Comparison of ENCODE assay signal across 18 mouse cellular contexts in genomic region chr5:112142731-112143130, GRCm38 (mm10).
DNase-seq lines count a peak whose midpoint lies in the region.
"Had no signal": no experiment of that assay in that cellular context is flagged by ENCODE, and none has a peak within 500 bp of the region (broad histone marks: within the 10 kb centered on the region; RNA-seq: fewer than 3 reads in every experiment).

No protein-coding gene starts in this region.

- intact Hi-C loops in left cerebral cortex, postnatal 4 days (cut with DNase I) = no loop called here
- intact Hi-C loops in heart, postnatal 25 days (cut with DNase I) = no loop called here

- DNase-seq in frontal cortex, adult 2 months (ENCODE audit: extremely low spot score in 1 of 2, low spot score in 1 of 2) = peak; percentile 39 to 68
- DNase-seq in frontal cortex, postnatal 14 days (ENCODE audit: low spot score in 2 of 2) = no peak
- DNase-seq in left cerebral cortex, adult 18-20 months (ENCODE audit: low spot score in 2 of 2) = peak; percentile 40 to 55
- no peak for DNase-seq in left cerebral cortex, postnatal 4 days
- peak; percentile 33 to 64 for DNase-seq in left cerebral cortex, adult 9 months (ENCODE audit: low spot score in 2 of 2)
- peak; percentile 65 to 66 for DNase-seq in right cerebral cortex, postnatal 36 days (ENCODE audit: low spot score in 2 of 2)
- DNase-seq in liver = no peak
- DNase-seq in heart, postnatal 25 days (ENCODE audit: low spot score) = no peak
- DNase-seq: adrenal gland, postnatal 25 days; cerebellum, adult 9-10 months; gastrocnemius, adult 2 months; heart, postnatal 4 days; kidney, adult 8-10 months; kidney, postnatal 10 days; lung, postnatal 36 days; midbrain, embryonic 14.5 days; retina, postnatal 1 day; thymus, postnatal 25 days had no signal

Comparison
In these comparisons a context has a peak if more than half of its experiments do, and no peak if none do; other contexts are left out.
1. DNase-seq: peak in frontal cortex, adult 2 months (2 of 2), left cerebral cortex, adult 18-20 months (2 of 2), left cerebral cortex, adult 9 months (2 of 2) and right cerebral cortex, postnatal 36 days (2 of 2); none in frontal cortex, postnatal 14 days (0 of 2), left cerebral cortex, postnatal 4 days (single experiment), liver (single experiment) and heart, postnatal 25 days (single experiment).